Mouse (Mus musculus) neural tube, embryonic 11.5 days (tissue): ENCODE results near the gene Stbd1. TPM values are rescaled to one million over a fixed set of nuclear protein-coding genes. Genes with fewer than 3 reads are reported as not detected.

ENCODE experiments used
- ATAC-seq: fragments of 200-750 bp; cut with Nextera tagmentation; 2 replicates; pipeline ENCODE4 v1.8.0; 2017; ENCODE audit warnings: moderate number of reproducible peaks, mild to moderate bottlenecking, moderate TSS enrichment, moderate library complexity; ENCODE audit not compliant: insufficient read depth, low FRiP score, low TSS enrichment
- DNase-seq: peaks from one replicate; pipeline ENCODE4 v3.0.0-alpha.2; 2015; ENCODE audit warnings: low spot score
- H3K27ac ChIP-seq: fragments of 300-500 bp; sonication (generic); 2 replicates; pipeline ENCODE4 v1.5.1; 2014; ENCODE audit warnings: low read depth, mild to moderate bottlenecking, low read length
- H3K27me3 ChIP-seq: fragments of 300-500 bp; sonication (generic); 2 replicates; pipeline ENCODE4 v1.6.1; 2014; ENCODE audit warnings: mild to moderate bottlenecking, low read length, mixed read lengths; ENCODE audit not compliant: control insufficient read depth, insufficient read depth
- H3K36me3 ChIP-seq: fragments of 300-500 bp; sonication (generic); 2 replicates; pipeline ENCODE4 v1.6.1; 2014; ENCODE audit warnings: mild to moderate bottlenecking, low read length, moderate library complexity, mixed read lengths; ENCODE audit not compliant: control insufficient read depth, insufficient read depth
- H3K4me1 ChIP-seq: fragments of 300-500 bp; sonication (generic); 2 replicates; pipeline ENCODE4 v1.6.1; 2014; ENCODE audit warnings: low read length, mixed read lengths; ENCODE audit not compliant: control insufficient read depth, insufficient read depth
- H3K4me2 ChIP-seq: fragments of 300-500 bp; sonication (generic); 2 replicates; pipeline ENCODE4 v1.6.1; 2014; ENCODE audit warnings: low read depth, mild to moderate bottlenecking, moderate library complexity
- H3K4me3 ChIP-seq: fragments of 300-500 bp; sonication (generic); 2 replicates; pipeline ENCODE4 v1.5.1; 2014; ENCODE audit warnings: low read depth, low read length
- H3K9ac ChIP-seq: fragments of 300-500 bp; sonication (generic); 2 replicates; pipeline ENCODE4 v1.6.1; 2014; ENCODE audit warnings: mild to moderate bottlenecking, low read length
- H3K9me3 ChIP-seq: fragments of 300-500 bp; sonication (generic); 2 replicates; pipeline ENCODE4 v1.6.1; 2016; ENCODE audit warnings: low read length; ENCODE audit not compliant: control insufficient read depth
- WGBS: fragments of 180-500 bp; shearing (Covaris S2); extraction: QIAGEN DNeasy Blood & Tissue Kit; methylation state at CpG from one replicate; pipeline ENCODE4 v1.1.7; 2014; 5-methylcytosine and 5-hydroxymethylcytosine counted together
- polyA plus RNA-seq: library from polyadenylated mRNA; unstranded; fragments of >200 nt; fragmentation: Nextera tagmentation; extraction: Ambion mirVana; gene quantifications from 2 replicates; pipeline ENCODE4 v1.2.1, GENCODE M21; 2014

Gene Stbd1
- 9.0 and 10.7 TPM in 2 replicates for polyA plus RNA-seq

- Histone ChIP-seq H3K4me2 (peak within 1 kb of the TSS; percentile 94), H3K27ac (no peak within 1 kb of the TSS), H3K9ac (peak within 1 kb of the TSS; percentile 63), H3K4me3 (peak within 1 kb of the TSS; percentile 57), H3K4me1 (no peaks in the 10 kb centered on the region), H3K9me3 (no peaks in the 10 kb centered on the region), H3K27me3 (no peaks in the 10 kb centered on the region), H3K36me3 (no peaks in the 10 kb centered on the region)
- peak; percentile 83 for DNase-seq
- ATAC-seq, result peak; percentile 93
- 0% methylated on average over 69 of the region's 69 CpGs for WGBS
Observed at GRCm38 (mm10) chr5:92602691-92603690, at the start of gene Stbd1. TSS of gene Stbd1 (plus strand) at chr5:92603041.

GRCm38 (mm10) chr5:92553939-92554338 lies 48.9 kb upstream of the Stbd1 start:
- DNase-seq (no peak), ATAC-seq (no peak)
- no peaks in the 10 kb centered on the region for H3K36me3 ChIP-seq
- no peak overlapping the region for H3K4me3 ChIP-seq
- no peaks in the 10 kb centered on the region for H3K27me3 ChIP-seq
- H3K9ac ChIP-seq, result no peak overlapping the region
- H3K4me1 ChIP-seq, result no peaks in the 10 kb centered on the region
- no peaks in the 10 kb centered on the region for H3K9me3 ChIP-seq
- no peak overlapping the region for H3K27ac ChIP-seq
- no peak overlapping the region for H3K4me2 ChIP-seq
- 68% methylated on average over 3 of the region's 3 CpGs for WGBS

- Histone ChIP-seq H3K9ac (no peak overlapping the region), H3K36me3 (no peaks in the 10 kb centered on the region)
Observed at GRCm38 (mm10) chr5:92554443-92554842, 48.4 kb upstream of the Stbd1 start.

GRCm38 (mm10) chr5:92554891-92555511 lies 47.8 kb upstream of the Stbd1 start, which contains the start of gene Fam47e:
TSS of gene Fam47e (plus strand) at chr5:92555069.
- Histone ChIP-seq H3K27ac (no peak within 1 kb of the TSS), H3K4me1 (no peaks in the 10 kb centered on the region), H3K4me3 (no peak within 1 kb of the TSS), H3K4me2 (no peak within 1 kb of the TSS), H3K9ac (no peak within 1 kb of the TSS), H3K27me3 (no peaks in the 10 kb centered on the region), H3K36me3 (no peaks in the 10 kb centered on the region), H3K9me3 (no peaks in the 10 kb centered on the region)
- 82% methylated on average over 16 of the region's 16 CpGs for WGBS
- DNase-seq (no peak), ATAC-seq (no peak)

More at GRCm38 (mm10) chr5:92554443-92554842, 48.4 kb upstream of the Stbd1 start:
- no peaks in the 10 kb centered on the region for H3K9me3 ChIP-seq
- DNase-seq (no peak), ATAC-seq (no peak)
- no peaks in the 10 kb centered on the region for H3K27me3 ChIP-seq
- no peaks in the 10 kb centered on the region for H3K4me1 ChIP-seq
- no peak overlapping the region for H3K4me2 ChIP-seq
- no peak overlapping the region for H3K4me3 ChIP-seq
- WGBS, result 83% methylated on average over 4 of the region's 4 CpGs
- no peak overlapping the region for H3K27ac ChIP-seq

GRCm38 (mm10) chr5:92555905-92556304 lies 46.9 kb upstream of the Stbd1 start:
- 100% methylated on average over 1 of the region's 1 CpGs for WGBS
- no peaks in the 10 kb centered on the region for H3K36me3 ChIP-seq
- H3K27me3 ChIP-seq, result no peaks in the 10 kb centered on the region
- no peak overlapping the region for H3K4me3 ChIP-seq
- H3K9ac ChIP-seq, result no peak overlapping the region
- DNase-seq (no peak), ATAC-seq (no peak)
- H3K4me1 ChIP-seq, result no peaks in the 10 kb centered on the region
- no peaks in the 10 kb centered on the region for H3K9me3 ChIP-seq
- no peak overlapping the region for H3K4me2 ChIP-seq
- H3K27ac ChIP-seq, result no peak overlapping the region

GRCm38 (mm10) chr5:92557508-92557907 lies 45.3 kb upstream of the Stbd1 start:
- ATAC-seq, result no peak
- Histone ChIP-seq H3K36me3 (no peaks in the 10 kb centered on the region), H3K9ac (no peak overlapping the region), H3K4me1 (no peaks in the 10 kb centered on the region), H3K4me3 (no peak overlapping the region), H3K4me2 (no peak overlapping the region), H3K27me3 (no peaks in the 10 kb centered on the region), H3K9me3 (no peaks in the 10 kb centered on the region), H3K27ac (no peak overlapping the region)
- no peak for DNase-seq
- WGBS, result 90% methylated on average over 1 of the region's 1 CpGs

GRCm38 (mm10) chr5:92560201-92560600 lies 42.6 kb upstream of the Stbd1 start:
- H3K4me1 ChIP-seq, result no peaks in the 10 kb centered on the region
- no peak overlapping the region for H3K4me2 ChIP-seq
- no peaks in the 10 kb centered on the region for H3K36me3 ChIP-seq
- no peak overlapping the region for H3K4me3 ChIP-seq
- no peaks in the 10 kb centered on the region for H3K9me3 ChIP-seq
- no peak for ATAC-seq
- DNase-seq, result no peak
- H3K9ac ChIP-seq, result no peak overlapping the region
- H3K27ac ChIP-seq, result no peak overlapping the region
- WGBS, result 84% methylated on average over 2 of the region's 2 CpGs
- H3K27me3 ChIP-seq, result no peaks in the 10 kb centered on the region

GRCm38 (mm10) chr5:92562002-92562401 lies 40.8 kb upstream of the Stbd1 start:
- Histone ChIP-seq H3K4me2 (no peak overlapping the region), H3K36me3 (no peaks in the 10 kb centered on the region), H3K4me3 (no peak overlapping the region), H3K27me3 (no peaks in the 10 kb centered on the region), H3K27ac (no peak overlapping the region), H3K9me3 (no peaks in the 10 kb centered on the region), H3K9ac (no peak overlapping the region), H3K4me1 (no peaks in the 10 kb centered on the region)
- no peak for ATAC-seq
- 84% methylated on average over 13 of the region's 13 CpGs for WGBS
- DNase-seq, result no peak
